Comparison of ENCODE assay signal across 24 mouse cellular contexts in the genomic region with DNA sequence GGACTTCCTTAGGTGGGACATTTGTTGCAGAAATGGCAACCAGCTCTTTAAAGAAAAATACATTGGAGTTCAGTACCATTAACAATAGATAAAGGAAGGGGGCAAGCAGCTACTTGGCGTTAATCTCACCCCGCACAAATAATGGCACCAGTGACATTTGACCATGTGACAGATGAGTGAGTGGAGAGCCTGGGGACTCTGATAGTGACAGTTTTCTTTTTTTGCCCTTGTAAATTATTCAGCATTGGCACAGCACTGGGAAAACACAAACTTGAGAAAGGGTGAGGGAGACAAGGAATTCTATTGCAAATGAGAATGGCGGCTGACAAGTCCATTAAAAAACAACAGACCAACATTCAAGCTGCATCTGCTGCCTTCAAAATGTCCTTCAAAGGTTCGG.
DNase-seq lines count a peak whose midpoint lies in the region; ATAC-seq and TF ChIP-seq lines count a peak whose summit lies in the region.
"Had no signal": no experiment of that assay in that cellular context is flagged by ENCODE, and none has a peak within 500 bp of the region (broad histone marks: within the 10 kb centered on the region; RNA-seq: fewer than 3 reads in every experiment).

No protein-coding gene starts in this region.

- peaks cover 25% of the 10 kb centered on the region for H3K4me1 ChIP-seq in embryonic facial prominence, embryonic 12.5 days
- peaks cover 38% of the 10 kb centered on the region for H3K4me1 ChIP-seq in embryonic facial prominence, embryonic 10.5 days
- peaks cover 13% of the 10 kb centered on the region for H3K4me1 ChIP-seq in midbrain, embryonic 12.5 days
- H3K4me1 ChIP-seq in midbrain, postnatal 0 days (ENCODE audit: insufficient read depth, low read length), result no peaks in the 10 kb centered on the region
- H3K4me1 ChIP-seq in hindbrain, embryonic 12.5 days, result peaks cover 14% of the 10 kb centered on the region
- peaks cover 18% of the 10 kb centered on the region for H3K4me1 ChIP-seq in midbrain, embryonic 15.5 days
- H3K4me1 ChIP-seq: liver, embryonic 15.5 days; lung, embryonic 15.5 days had no signal

- no peak for DNase-seq in embryonic facial prominence, embryonic 10.5 days (ENCODE audit: low spot score)
- no peak for DNase-seq in midbrain, postnatal 0 days (ENCODE audit: low spot score)
- DNase-seq in ovary, postnatal 36 days (ENCODE audit: low spot score), result no peak
- DNase-seq in gastrocnemius, postnatal 25 days, result no peak
- DNase-seq: adrenal gland, adult 8-10 months; cerebellum, adult 8-10 months; gastrocnemius, postnatal 36 days; heart, adult 2 months; heart, postnatal 36 days; kidney, adult 18-20 months; liver; right cerebral cortex, adult 18-20 months; thymus, postnatal 25 days had no signal

- ATAC-seq in embryonic facial prominence, embryonic 12.5 days (ENCODE audit: insufficient number of reproducible peaks, insufficient read depth, low FRiP score, low TSS enrichment), result no peak
- ATAC-seq in midbrain, embryonic 12.5 days (ENCODE audit: low FRiP score, low read depth), result peak; percentile 76
- ATAC-seq in midbrain, postnatal 0 days (ENCODE audit: low FRiP score), result no peak
- ATAC-seq in hindbrain, embryonic 12.5 days (ENCODE audit: low FRiP score), result peak; percentile 84
- peak; percentile 53 for ATAC-seq in midbrain, embryonic 15.5 days (replicated peaks)
- ATAC-seq: activated CD4-positive, CD25-positive, alpha-beta regulatory T cell, adult 4 months; inflammation-experienced regulatory T-cells, adult 6 months had no signal

- TF ChIP-seq CTCF in midbrain, postnatal 0 days (IDR thresholded peaks at IDR 0.05), result no peak

- no peaks in the 10 kb centered on the region for H3K9me3 ChIP-seq in embryonic facial prominence, embryonic 12.5 days
- no peaks in the 10 kb centered on the region for H3K9me3 ChIP-seq in embryonic facial prominence, embryonic 10.5 days
- H3K9me3 ChIP-seq in midbrain, embryonic 12.5 days, result no peaks in the 10 kb centered on the region
- H3K9me3 ChIP-seq in midbrain, postnatal 0 days (ENCODE audit: low read length), result no peaks in the 10 kb centered on the region
- H3K9me3 ChIP-seq in hindbrain, embryonic 12.5 days (replicated peaks), result no peaks in the 10 kb centered on the region
- H3K9me3 ChIP-seq in midbrain, embryonic 15.5 days, result no peaks in the 10 kb centered on the region
- H3K9me3 ChIP-seq: liver, embryonic 15.5 days; lung, embryonic 15.5 days had no signal

- 0 out of 2 replicates have a peak overlapping the region, but pooled peaks have one; percentile 3 for H3K27ac ChIP-seq in embryonic facial prominence, embryonic 12.5 days
- H3K27ac ChIP-seq in embryonic facial prominence, embryonic 10.5 days (replicated peaks), result no peak overlapping the region
- peak overlapping the region; percentile 66 for H3K27ac ChIP-seq in midbrain, embryonic 12.5 days (replicated peaks)
- no peak overlapping the region for H3K27ac ChIP-seq in midbrain, postnatal 0 days (ENCODE audit: low read depth, low read length)
- peak overlapping the region; percentile 64 for H3K27ac ChIP-seq in hindbrain, embryonic 12.5 days
- peak overlapping the region; percentile 55; the same call in 1 of the 2 replicates for H3K27ac ChIP-seq in midbrain, embryonic 15.5 days
- H3K27ac ChIP-seq: heart, adult 2 months; kidney, postnatal 0 days; left cerebral cortex, adult 2 months; liver, embryonic 15.5 days; lung, embryonic 15.5 days; macrophage had no signal

- no peaks in the 10 kb centered on the region for H3K27me3 ChIP-seq in embryonic facial prominence, embryonic 12.5 days
- no peaks in the 10 kb centered on the region for H3K27me3 ChIP-seq in embryonic facial prominence, embryonic 10.5 days (replicated peaks; ENCODE audit: low read depth, poor library complexity, severe bottlenecking)
- no peaks in the 10 kb centered on the region for H3K27me3 ChIP-seq in midbrain, embryonic 12.5 days
- no peaks in the 10 kb centered on the region for H3K27me3 ChIP-seq in midbrain, postnatal 0 days (ENCODE audit: insufficient read depth, low read length)
- H3K27me3 ChIP-seq in hindbrain, embryonic 12.5 days, result no peaks in the 10 kb centered on the region
- no peaks in the 10 kb centered on the region for H3K27me3 ChIP-seq in midbrain, embryonic 15.5 days (replicated peaks)
- H3K27me3 ChIP-seq: liver, embryonic 15.5 days; lung, embryonic 15.5 days had no signal

- H3K4me2 ChIP-seq in embryonic facial prominence, embryonic 12.5 days (replicated peaks), result no peak overlapping the region
- H3K4me2 ChIP-seq in midbrain, embryonic 12.5 days (replicated peaks), result no peak overlapping the region
- no peak overlapping the region for H3K4me2 ChIP-seq in midbrain, postnatal 0 days (ENCODE audit: low read depth, low read length, poor library complexity, severe bottlenecking)
- H3K4me2 ChIP-seq in hindbrain, embryonic 12.5 days (replicated peaks), result no peak overlapping the region
- no peak overlapping the region for H3K4me2 ChIP-seq in midbrain, embryonic 15.5 days
- H3K4me2 ChIP-seq: liver, embryonic 15.5 days; lung, embryonic 15.5 days had no signal

- no peaks in the 10 kb centered on the region for H3K36me3 ChIP-seq in embryonic facial prominence, embryonic 12.5 days
- H3K36me3 ChIP-seq in embryonic facial prominence, embryonic 10.5 days (replicated peaks), result no peaks in the 10 kb centered on the region
- H3K36me3 ChIP-seq in midbrain, embryonic 12.5 days, result no peaks in the 10 kb centered on the region
- H3K36me3 ChIP-seq in midbrain, postnatal 0 days (ENCODE audit: insufficient read depth, low read length), result no peaks in the 10 kb centered on the region
- no peaks in the 10 kb centered on the region for H3K36me3 ChIP-seq in hindbrain, embryonic 12.5 days
- H3K36me3 ChIP-seq in midbrain, embryonic 15.5 days (replicated peaks), result no peaks in the 10 kb centered on the region
- H3K36me3 ChIP-seq: liver, embryonic 15.5 days; lung, embryonic 15.5 days had no signal

- H3K9ac ChIP-seq in embryonic facial prominence, embryonic 12.5 days, result no peak overlapping the region
- H3K9ac ChIP-seq in midbrain, embryonic 12.5 days (replicated peaks), result no peak overlapping the region
- H3K9ac ChIP-seq in midbrain, postnatal 0 days (replicated peaks; ENCODE audit: low read length, poor library complexity, severe bottlenecking), result no peak overlapping the region
- H3K9ac ChIP-seq in hindbrain, embryonic 12.5 days, result no peak overlapping the region
- H3K9ac ChIP-seq in midbrain, embryonic 15.5 days, result no peak overlapping the region
- H3K9ac ChIP-seq: liver, embryonic 15.5 days; lung, embryonic 15.5 days had no signal

- no peak overlapping the region for H3K4me3 ChIP-seq in embryonic facial prominence, embryonic 12.5 days
- H3K4me3 ChIP-seq in embryonic facial prominence, embryonic 10.5 days, result no peak overlapping the region
- no peak overlapping the region for H3K4me3 ChIP-seq in midbrain, embryonic 12.5 days
- no peak overlapping the region for H3K4me3 ChIP-seq in midbrain, postnatal 0 days (ENCODE audit: low read depth, low read length)
- no peak overlapping the region for H3K4me3 ChIP-seq in hindbrain, embryonic 12.5 days
- H3K4me3 ChIP-seq in midbrain, embryonic 15.5 days, result no peak overlapping the region
- H3K4me3 ChIP-seq: heart, adult 2 months; left cerebral cortex, adult 2 months; liver, embryonic 15.5 days; lung, embryonic 15.5 days had no signal

- 46% methylated on average over 4 of the region's 4 CpGs for WGBS in embryonic facial prominence, embryonic 12.5 days
- 60% methylated on average over 4 of the region's 4 CpGs for WGBS in embryonic facial prominence, embryonic 10.5 days
- 37% methylated on average over 4 of the region's 4 CpGs for WGBS in midbrain, embryonic 12.5 days
- 27% methylated on average over 4 of the region's 4 CpGs for WGBS in midbrain, postnatal 0 days
- 29% methylated on average over 4 of the region's 4 CpGs for WGBS in hindbrain, embryonic 12.5 days
- WGBS in midbrain, embryonic 15.5 days, result 25% methylated on average over 4 of the region's 4 CpGs

Comparison
In these comparisons a context has a peak if more than half of its experiments do, and no peak if none do; other contexts are left out.
1. ATAC-seq: peak in midbrain, embryonic 12.5 days (single experiment), hindbrain, embryonic 12.5 days (single experiment) and midbrain, embryonic 15.5 days (single experiment); none in embryonic facial prominence, embryonic 12.5 days (single experiment) and midbrain, postnatal 0 days (single experiment).
2. H3K27ac ChIP-seq: peak in embryonic facial prominence, embryonic 12.5 days (single experiment), midbrain, embryonic 12.5 days (single experiment), hindbrain, embryonic 12.5 days (single experiment) and midbrain, embryonic 15.5 days (single experiment); none in embryonic facial prominence, embryonic 10.5 days (single experiment) and midbrain, postnatal 0 days (single experiment).